Mouse (Mus musculus) CH12.LX (cell line): ENCODE data around the gene Fermt2. TPM values are rescaled to one million over a fixed set of nuclear protein-coding genes. Genes with fewer than 3 reads are reported as not detected.

Source experiments
- DNase-seq: peaks from one replicate; pipeline ENCODE4 v3.0.0-alpha.2; 2013; ENCODE audit errors: extremely low read depth
- H3K27ac ChIP-seq: 2 replicates; pipeline ENCODE4 v1.5.1; 2012; ENCODE audit warnings: low read depth, mild to moderate bottlenecking, control low read depth, moderate library complexity; ENCODE audit not compliant: insufficient read depth
- H3K27me3 ChIP-seq: replicated peaks from 2 replicates; pipeline ENCODE3; 2012; ENCODE audit warnings: inconsistent platforms
- H3K36me3 ChIP-seq, 2 experiments: replicated peaks in 1 of 2; 2 replicates each; pipeline versions ENCODE3 to v1.6.1; 2012; ENCODE audit warnings: inconsistent platforms in 1 of 2, low read length in 1 of 2, mild to moderate bottlenecking in 1 of 2, mixed read lengths in 1 of 2, moderate library complexity in 1 of 2; ENCODE audit not compliant: control insufficient read depth in 1 of 2, insufficient read depth in 1 of 2
- H3K4me1 ChIP-seq, 2 experiments: 2 replicates each; pipeline ENCODE4 v1.6.1; 2012; ENCODE audit warnings: inconsistent platforms in 1 of 2, moderate library complexity in 1 of 2; ENCODE audit not compliant: insufficient read depth in 2 of 2, control insufficient read depth in 1 of 2
- H3K4me2 ChIP-seq: 2 replicates; pipeline ENCODE4 v1.6.1; 2012; ENCODE audit warnings: low read depth, mild to moderate bottlenecking, control low read depth; ENCODE audit not compliant: poor library complexity, insufficient read depth, severe bottlenecking
- H3K4me3 ChIP-seq, 3 experiments: fragments of 150-350 bp in 1 of 3; sonication (generic) in 1 of 3; replicated peaks in 1 of 3; 2 replicates each; pipeline versions ENCODE3 to v1.5.1; 2011 to 2012; ENCODE audit warnings: low read depth in 2 of 3, low read length in 2 of 3, mild to moderate bottlenecking in 2 of 3, moderate library complexity in 2 of 3, control low read depth in 1 of 3, improper control_type of control experiment in 1 of 3, inconsistent platforms in 1 of 3, mixed read lengths in 1 of 3; ENCODE audit not compliant: poor library complexity in 1 of 3
- H3K79me2 ChIP-seq: replicated peaks from 2 replicates; pipeline ENCODE4 v1.6.1; 2012; ENCODE audit warnings: mild to moderate bottlenecking, moderate library complexity; ENCODE audit not compliant: control insufficient read depth, poor library complexity, insufficient read depth, severe bottlenecking; ENCODE audit errors: extremely low read depth
- H3K9ac ChIP-seq: 2 replicates; pipeline ENCODE4 v1.6.1; 2012; ENCODE audit warnings: low read depth, mild to moderate bottlenecking, control low read depth, moderate library complexity; ENCODE audit not compliant: insufficient read depth
- H3K9me3 ChIP-seq: replicated peaks from 2 replicates; pipeline ENCODE3; 2012; ENCODE audit warnings: low read length, inconsistent platforms, mixed read lengths
- CHD1 ChIP-seq: IDR thresholded peaks from 2 replicates; pipeline ENCODE4 v1.6.1; 2012; ENCODE audit warnings: low read depth, low read length, improper control_type of control experiment, inconsistent platforms
- CHD2 ChIP-seq: IDR thresholded peaks from 2 replicates; pipeline ENCODE4 v1.6.1; 2011; ENCODE audit warnings: low read length, improper control_type of control experiment
- E2F4 ChIP-seq: IDR thresholded peaks from 2 replicates; pipeline ENCODE4 v1.6.1; 2011; ENCODE audit warnings: low read depth, low read length, improper control_type of control experiment; ENCODE audit not compliant: insufficient replicate concordance
- GABPA ChIP-seq: IDR thresholded peaks from 2 replicates; pipeline ENCODE4 v1.6.1; 2012; ENCODE audit warnings: low read depth, low read length, improper control_type of control experiment, inconsistent platforms; ENCODE audit not compliant: insufficient replicate concordance
- HCFC1 ChIP-seq: IDR thresholded peaks from 2 replicates; pipeline ENCODE4 v1.6.1; 2012; ENCODE audit warnings: low read depth, mild to moderate bottlenecking, inconsistent platforms, low read length, improper control_type of control experiment
- JUN ChIP-seq: IDR thresholded peaks from 2 replicates; pipeline ENCODE4 v1.6.1; 2011; ENCODE audit warnings: low read depth, mild to moderate bottlenecking, low read length, improper control_type of control experiment, moderate library complexity; ENCODE audit not compliant: insufficient read depth
- JUND ChIP-seq: conservative IDR thresholded peaks from 2 replicates; pipeline ENCODE4 v1.6.1; 2011; ENCODE audit warnings: low read depth, low read length, improper control_type of control experiment
- KAT2A ChIP-seq: IDR thresholded peaks from 2 replicates; pipeline ENCODE4 v1.6.1; 2012; ENCODE audit warnings: low read length, improper control_type of control experiment, inconsistent platforms; ENCODE audit not compliant: insufficient replicate concordance
- MAZ ChIP-seq: IDR thresholded peaks from 2 replicates; pipeline ENCODE4 v1.6.1; 2012; ENCODE audit warnings: low read depth, mild to moderate bottlenecking, inconsistent platforms, low read length, improper control_type of control experiment, moderate library complexity
- MEF2A ChIP-seq: IDR thresholded peaks from 2 replicates; pipeline ENCODE4 v1.6.1; 2014; ENCODE audit warnings: low read depth, mild to moderate bottlenecking, inconsistent platforms, low read length, improper control_type of control experiment, borderline replicate concordance
- NELFE ChIP-seq: IDR thresholded peaks from 2 replicates; pipeline ENCODE4 v1.6.1; 2011; ENCODE audit warnings: low read depth, low read length, improper control_type of control experiment
- NRF1 ChIP-seq: IDR thresholded peaks from 2 replicates; pipeline ENCODE4 v1.6.1; 2014; ENCODE audit warnings: low read depth, mild to moderate bottlenecking, inconsistent platforms, low read length, improper control_type of control experiment, moderate library complexity
- POLR2AphosphoS2 ChIP-seq: IDR thresholded peaks from 2 replicates; pipeline ENCODE4 v1.6.1; 2011; ENCODE audit warnings: low read depth, low read length, improper control_type of control experiment
- RCOR1 ChIP-seq: conservative IDR thresholded peaks from 2 replicates; pipeline ENCODE4 v1.6.1; 2012; ENCODE audit warnings: low read depth, mild to moderate bottlenecking, inconsistent platforms, low read length, improper control_type of control experiment
- SMC3 ChIP-seq: IDR thresholded peaks from 2 replicates; pipeline ENCODE4 v1.6.1; 2011; ENCODE audit warnings: low read depth, low read length, improper control_type of control experiment
- UBTF ChIP-seq: IDR thresholded peaks from 2 replicates; pipeline ENCODE4 v1.6.1; 2012; ENCODE audit warnings: low read depth, mild to moderate bottlenecking, inconsistent platforms, low read length, improper control_type of control experiment, moderate library complexity
- USF2 ChIP-seq: conservative IDR thresholded peaks from 2 replicates; pipeline ENCODE4 v1.6.1; 2011; ENCODE audit warnings: low read depth, low read length, improper control_type of control experiment
- ZC3H11A ChIP-seq: IDR thresholded peaks from 2 replicates; pipeline ENCODE4 v1.6.1; 2012; ENCODE audit warnings: low read depth, mild to moderate bottlenecking, inconsistent platforms, low read length, improper control_type of control experiment
- ZNF384 ChIP-seq: IDR thresholded peaks from 2 replicates; pipeline ENCODE4 v1.6.1; 2012; ENCODE audit warnings: low read depth, low read length, improper control_type of control experiment, inconsistent platforms
- dilution Hi-C: fragments of 300-500 bp; cut with MboI; formaldehyde crosslinking; loops from 2 replicates; pipeline ENCODE4 v1.14.3; 2020; ENCODE audit warnings: low sequenced_read_pairs; ENCODE audit not compliant: extremely low pct_unique_long_range_greater_than_20kb, extremely low pct_ligation_motif_present
- in situ Hi-C: fragments of 300-500 bp; cut with MboI; formaldehyde crosslinking; loops from 3 replicates; pipeline ENCODE4 v1.14.3; 2019; ENCODE audit warnings: low sequenced_read_pairs, low pct_ligation_motif_present, low pct_unique_long_range_greater_than_20kb, mixed read lengths
- polyA plus RNA-seq: library from polyadenylated mRNA; unstranded; fragments of >175 nt; gene quantifications from 2 replicates; pipeline ENCODE4 v1.2.1, GENCODE M21; 2012; ENCODE audit warnings: low read depth; ENCODE audit not compliant: insufficient read length
- total RNA-seq, 2 experiments: library from RNA; depleted of rRNA; stranded (reverse); fragments of 300-350 nt in 1 of 2; fragments of >200 nt in 1 of 2; gene quantifications; 2 replicates each; pipeline ENCODE4 v1.2.3; 2012 to 2014

Gene Fermt2
- total and polyA plus RNA-seq, 3 experiments: 0.41 TPM; not detected in 2

DNA sequence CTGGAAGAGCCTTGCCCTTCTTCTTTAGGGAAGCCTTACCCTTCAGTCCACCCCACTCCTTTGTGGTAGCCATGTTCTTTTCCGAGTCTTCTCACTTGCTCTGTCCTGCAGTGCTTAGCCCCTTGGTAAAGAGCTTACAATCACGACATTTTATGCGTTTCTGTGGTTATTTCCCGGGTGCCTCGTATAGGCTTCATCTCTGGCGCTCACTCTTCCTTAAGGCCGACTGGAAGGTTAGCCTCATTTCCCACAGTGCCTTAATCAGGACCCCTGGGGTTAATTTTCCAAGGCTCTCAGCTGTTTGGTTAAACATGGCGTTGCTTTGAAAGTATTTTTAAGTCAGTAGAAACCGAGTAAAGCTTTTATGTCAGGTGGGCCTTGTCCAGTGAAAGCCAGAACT is 90.5 kb downstream of the Fermt2 start:
- Histone ChIP-seq H3K27me3 (no peaks in the 10 kb centered on the region), H3K36me3 (no peaks in the 10 kb centered on the region), H3K4me2 (no peak overlapping the region), H3K4me3 (no peak overlapping the region), H3K27ac (no peak overlapping the region), H3K79me2 (no peaks in the 10 kb centered on the region), H3K9me3 (no peaks in the 10 kb centered on the region), H3K9ac (no peak overlapping the region), H3K4me1 (no peaks in the 10 kb centered on the region; a peak in 1 of 4 replicates)
- in situ Hi-C loops (no loop called here), dilution Hi-C loops (no loop called here)
- no peak for DNase-seq
- no peak for TF ChIP-seq POLR2AphosphoS2
- TF ChIP-seq SMC3: no peak
- no peak for TF ChIP-seq E2F4
- TF ChIP-seq RCOR1: no peak
- TF ChIP-seq NRF1: no peak
- TF ChIP-seq USF2: no peak
- no peak for TF ChIP-seq JUN
- no peak for TF ChIP-seq GABPA
- TF ChIP-seq ZNF384: no peak

DNA sequence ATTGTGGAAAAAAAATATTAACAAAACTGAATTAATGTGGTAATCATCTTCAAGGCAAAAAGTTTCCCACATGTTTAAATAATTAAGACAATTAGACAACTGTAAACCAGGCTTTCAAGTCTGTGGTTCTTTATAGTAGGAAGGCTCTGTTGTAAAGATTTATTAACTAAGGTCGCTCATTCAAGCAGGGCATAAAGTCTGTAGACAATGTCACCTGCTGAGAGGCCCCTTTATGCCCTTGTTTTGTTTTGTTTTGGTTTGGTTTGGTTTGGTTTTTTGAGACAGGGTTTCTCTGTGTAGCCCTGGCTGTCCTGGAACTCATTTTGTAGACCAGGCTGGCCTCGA is 91.0 kb downstream of the Fermt2 start:
- H3K27me3 ChIP-seq: no peaks in the 10 kb centered on the region
- no peak for DNase-seq
- H3K36me3 ChIP-seq: no peaks in the 10 kb centered on the region
- no peak overlapping the region for H3K9ac ChIP-seq
- dilution Hi-C loops (no loop called here), in situ Hi-C loops (no loop called here)
- no peak overlapping the region for H3K4me2 ChIP-seq
- H3K79me2 ChIP-seq: no peaks in the 10 kb centered on the region
- TF ChIP-seq UBTF (no peak), KAT2A (no peak), ZC3H11A (no peak), JUND (no peak), USF2 (no peak), POLR2AphosphoS2 (no peak), NELFE (no peak), HCFC1 (no peak), MAZ (no peak), CHD2 (no peak), MEF2A (no peak), GABPA (no peak), CHD1 (no peak)
- no peaks in the 10 kb centered on the region; a peak in 1 of 4 replicates for H3K4me1 ChIP-seq
- no peak overlapping the region for H3K27ac ChIP-seq
- no peaks in the 10 kb centered on the region for H3K9me3 ChIP-seq
- no peak overlapping the region for H3K4me3 ChIP-seq
